Mouse (Mus musculus) CD4-positive helper T cell, adult 2 months (primary cell): ENCODE data around the gene Rab4b.

Experiments
- DNase-seq: peaks from one replicate; pipeline ENCODE4 v3.0.0-alpha.2; 2012; ENCODE audit warnings: low read depth, missing footprints, low spot score

Gene Rab4b

DNA sequence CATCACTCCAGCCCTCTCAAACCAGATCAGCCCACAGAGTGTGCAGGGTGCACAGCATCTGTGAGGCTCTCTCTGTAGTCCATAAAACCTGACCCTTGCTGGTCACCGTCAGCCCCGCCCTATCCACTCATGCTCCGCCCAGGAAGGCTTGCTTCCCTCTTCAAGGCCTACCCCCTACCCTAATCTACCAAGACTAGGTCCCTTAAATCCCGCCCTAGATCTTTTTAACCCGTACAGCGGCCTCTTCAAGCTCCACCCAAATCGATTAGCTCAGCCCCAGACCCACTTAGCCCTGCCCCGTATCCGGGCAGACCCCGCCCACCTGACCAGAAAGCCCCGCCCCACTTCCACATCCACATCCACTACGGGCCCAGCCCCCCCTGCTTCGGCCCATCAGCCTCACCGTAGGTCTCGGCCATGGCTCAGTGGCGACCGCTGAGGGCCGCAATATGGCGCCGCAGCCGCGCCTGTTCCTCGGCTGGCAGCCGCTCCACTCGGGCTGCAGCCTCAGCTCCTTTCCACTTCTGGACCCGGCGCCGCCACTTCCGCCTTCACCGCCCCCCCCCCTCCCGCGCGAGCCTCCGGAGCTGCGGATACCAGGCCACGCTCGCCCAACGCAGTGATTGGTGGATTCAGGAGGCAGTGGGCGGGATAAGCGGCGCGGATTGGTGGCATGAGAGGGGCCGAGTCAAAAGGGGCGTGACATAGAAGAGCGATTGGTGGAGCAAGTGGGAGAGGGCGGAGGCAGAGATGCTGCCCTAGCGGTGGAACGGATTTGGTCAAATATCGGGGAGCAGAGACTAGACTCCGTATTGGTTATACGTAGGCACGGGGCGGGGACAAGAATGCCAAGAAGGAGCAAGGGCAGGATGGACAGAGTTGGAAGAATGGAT, at the start of gene Rab4b:
Gene Rab4b (minus strand): TSS at position 573 of the 893 bp plus-strand sequence.
- DNase-seq: peak; percentile 100

DNA sequence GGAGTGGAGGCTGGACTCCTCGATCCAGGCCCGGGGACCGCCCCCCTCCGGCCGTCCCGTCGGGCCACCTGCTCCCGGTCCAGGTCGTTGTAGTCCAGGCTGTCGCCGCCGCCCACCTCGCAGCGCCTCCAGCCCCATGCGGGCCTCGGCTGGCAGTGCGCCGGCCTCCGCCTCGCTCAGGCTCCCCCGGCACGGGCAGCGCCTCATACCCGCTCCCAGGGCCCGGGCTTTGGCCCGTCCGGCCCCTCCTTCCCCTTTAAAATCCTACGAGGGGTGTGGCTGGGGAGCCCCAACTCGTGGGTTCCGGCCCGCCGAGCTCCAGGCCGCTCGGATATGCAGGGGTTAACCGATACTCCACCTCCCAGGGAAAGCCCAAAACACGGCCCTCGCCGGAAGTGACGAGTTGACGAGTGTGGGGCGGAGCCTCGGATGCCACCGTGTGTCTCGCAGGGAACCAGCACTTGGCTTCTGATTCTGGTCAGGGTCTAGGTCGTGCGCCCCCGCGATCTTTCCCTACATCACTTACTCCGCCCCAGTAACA, 49.7 kb upstream of the Rab4b start, which contains the start of gene Itpkc:
Gene Itpkc (minus strand): TSS at position 381 of the 541 bp plus-strand sequence.
- peak; percentile 96 for DNase-seq

DNA sequence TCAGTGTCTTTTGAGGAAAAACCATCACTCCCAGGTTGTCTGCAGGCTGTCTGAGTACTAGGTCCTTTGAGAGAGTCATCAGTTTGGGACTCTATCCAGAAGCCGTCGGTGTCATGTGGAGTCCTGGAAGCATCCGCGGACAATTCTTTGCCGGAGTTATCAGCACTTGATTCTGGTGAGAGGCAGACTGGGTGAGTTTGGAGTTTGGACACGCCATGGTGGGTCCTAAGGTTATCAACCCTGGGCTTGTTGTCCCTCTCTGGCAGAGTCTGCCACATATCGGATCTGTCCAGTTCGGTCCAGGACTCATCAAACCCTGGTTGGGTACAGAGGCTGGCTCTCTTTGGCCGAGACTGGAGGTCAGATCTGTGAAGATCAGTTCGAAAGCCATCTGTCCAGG, 49.0 kb upstream of the Rab4b start:
- DNase-seq: no peak

DNA sequence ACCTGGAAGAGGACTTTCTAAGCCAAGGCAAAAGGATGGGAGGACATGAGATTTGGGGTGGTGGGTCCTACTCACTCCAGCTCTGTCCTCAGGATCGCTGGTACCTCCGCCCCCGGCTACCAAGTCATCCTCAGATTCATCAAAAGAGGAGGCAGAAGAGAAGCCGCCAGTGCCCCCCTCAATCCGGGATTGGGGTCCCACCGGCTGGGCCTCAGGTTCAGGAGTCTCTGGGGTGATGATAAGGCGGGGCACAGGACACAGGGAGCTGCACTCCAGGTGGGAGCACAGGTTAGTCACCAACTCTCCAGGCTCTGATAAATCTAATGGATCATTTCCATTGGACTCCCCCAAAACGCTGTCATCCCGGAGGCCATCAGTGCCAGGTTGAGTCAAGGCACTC, 48.6 kb upstream of the Rab4b start:
- DNase-seq: no peak

DNA sequence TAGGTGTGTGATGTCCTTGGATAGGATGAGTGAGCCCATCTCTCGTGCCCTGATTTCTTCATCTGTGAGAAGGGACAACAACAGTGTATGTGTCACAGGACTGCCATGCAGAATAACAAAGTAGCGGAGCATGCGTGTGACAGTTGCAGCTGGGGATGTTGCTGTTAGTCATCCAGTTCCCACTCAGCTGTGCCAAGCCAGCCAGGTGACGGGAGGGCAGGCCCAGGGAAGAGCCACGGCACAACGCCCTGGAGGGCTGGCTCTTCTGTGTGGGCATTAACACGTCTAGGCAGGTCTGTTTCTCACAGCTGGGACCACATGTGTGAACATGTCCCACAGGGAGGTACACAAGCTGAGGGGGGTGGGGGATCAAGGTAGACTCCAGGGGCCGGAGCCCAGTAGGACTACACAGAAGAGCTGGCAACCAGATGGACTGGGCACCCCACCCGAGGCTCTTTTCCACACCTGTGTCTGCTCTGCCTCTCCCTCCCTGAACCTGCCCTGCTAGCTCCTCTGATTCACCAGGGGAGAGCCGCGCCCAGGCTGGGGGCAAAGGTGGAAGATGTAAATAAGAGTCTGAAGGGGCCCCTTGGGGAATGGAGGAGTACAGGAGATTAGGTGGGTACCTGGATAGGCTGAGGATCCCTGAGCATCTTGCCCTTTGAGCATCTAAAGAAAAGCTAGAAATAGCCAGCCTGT, 46.3 kb upstream of the Rab4b start:
- DNase-seq: no peak

DNA sequence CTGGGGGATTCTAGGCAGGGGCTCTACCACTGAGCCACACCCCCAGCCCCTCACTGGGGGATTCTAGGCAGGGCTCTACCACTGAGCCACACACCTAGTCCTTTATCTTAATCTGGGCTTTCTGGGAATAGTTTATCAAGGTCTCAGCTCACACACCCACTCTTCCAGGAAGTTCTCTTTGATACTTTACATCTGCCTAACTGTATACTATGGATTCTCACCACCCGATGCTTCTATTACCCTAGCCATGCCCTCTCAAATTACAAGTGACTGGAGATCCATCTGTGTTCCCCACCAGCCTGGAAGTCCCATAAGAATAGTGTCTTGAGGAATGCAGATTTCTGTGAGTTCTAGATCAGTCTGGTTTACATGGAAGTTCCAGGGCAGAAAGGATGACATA, 43.8 kb upstream of the Rab4b start:
- DNase-seq: no peak

DNA sequence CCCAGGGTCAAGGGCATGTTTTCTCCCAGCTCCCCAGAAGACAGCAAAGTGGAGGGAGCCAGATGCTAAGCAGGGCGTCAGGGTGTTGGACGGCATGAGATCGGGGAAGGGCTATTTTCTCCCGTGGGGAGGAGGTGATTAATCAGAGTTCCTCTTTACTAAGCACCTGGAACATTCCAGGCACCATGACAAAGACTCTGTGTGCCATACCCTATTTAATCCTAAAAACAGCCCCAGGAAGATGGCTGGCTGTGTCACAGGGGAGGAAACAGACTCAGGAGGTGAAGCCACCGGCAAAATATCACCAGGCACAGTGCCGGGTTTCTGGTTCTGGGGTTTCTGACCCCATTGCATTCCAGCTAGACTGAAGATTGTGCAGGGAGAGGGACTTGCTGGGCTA, 43.2 kb upstream of the Rab4b start:
- no peak for DNase-seq

DNA sequence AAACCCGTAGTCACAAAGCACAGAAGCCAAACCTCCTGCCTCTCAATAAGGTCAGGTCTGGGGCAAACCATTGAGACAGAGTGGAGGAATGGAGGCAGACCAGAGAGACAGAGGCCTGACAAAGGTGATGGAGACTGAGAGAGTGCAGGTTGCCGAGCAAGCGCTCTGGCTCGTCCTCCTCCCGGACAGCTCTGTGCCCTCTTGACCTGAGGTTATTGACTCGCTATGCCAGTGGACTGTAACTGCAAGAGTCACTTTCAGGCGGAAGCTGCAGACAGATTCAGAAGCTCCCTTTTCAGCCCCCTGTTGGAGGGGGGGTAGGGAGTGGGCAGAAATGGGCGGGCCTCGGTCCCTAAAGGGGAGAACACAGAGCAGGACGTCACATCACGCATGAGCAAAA, 41.2 kb upstream of the Rab4b start:
- no peak for DNase-seq

DNA sequence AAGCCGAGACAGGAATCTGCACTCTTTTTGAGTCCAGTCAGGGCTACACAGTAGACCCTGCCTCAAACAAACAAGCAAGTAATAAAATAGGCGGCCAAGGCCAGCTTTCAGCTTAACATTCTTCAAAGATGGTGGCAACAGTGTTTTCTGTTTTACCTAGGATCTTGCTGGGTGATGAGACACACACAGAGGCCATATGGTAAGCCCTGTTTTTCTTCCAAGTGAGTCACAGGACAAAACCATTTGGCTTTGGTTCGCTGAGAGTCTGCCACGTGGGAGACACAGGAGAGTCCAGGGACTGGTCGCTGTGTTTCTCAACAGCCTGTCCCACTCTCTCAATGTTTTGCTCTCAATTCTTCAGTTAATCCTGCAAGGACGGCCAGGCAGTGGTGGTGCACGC, 39.9 kb upstream of the Rab4b start:
- DNase-seq: no peak

DNA sequence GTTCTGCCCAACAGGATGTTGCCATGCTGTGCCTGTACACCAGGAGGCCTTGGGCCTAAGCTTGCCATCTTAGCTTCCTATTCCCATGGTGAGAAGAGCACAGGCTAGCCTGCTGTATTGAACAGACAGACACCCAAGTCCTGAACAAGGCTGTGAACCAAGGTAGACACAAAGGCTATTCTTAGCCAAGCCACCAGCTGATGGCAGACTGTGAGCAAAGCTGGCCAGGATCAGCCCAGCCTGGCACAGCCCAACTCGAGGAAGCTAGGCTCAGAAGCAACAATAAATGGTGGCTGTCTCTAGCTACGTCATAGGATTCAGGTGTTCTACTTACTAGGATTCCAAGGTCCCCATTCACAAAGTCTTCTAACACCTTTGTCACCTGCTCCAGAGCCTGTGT, 33.9 kb upstream of the Rab4b start:
- no peak for DNase-seq

DNA sequence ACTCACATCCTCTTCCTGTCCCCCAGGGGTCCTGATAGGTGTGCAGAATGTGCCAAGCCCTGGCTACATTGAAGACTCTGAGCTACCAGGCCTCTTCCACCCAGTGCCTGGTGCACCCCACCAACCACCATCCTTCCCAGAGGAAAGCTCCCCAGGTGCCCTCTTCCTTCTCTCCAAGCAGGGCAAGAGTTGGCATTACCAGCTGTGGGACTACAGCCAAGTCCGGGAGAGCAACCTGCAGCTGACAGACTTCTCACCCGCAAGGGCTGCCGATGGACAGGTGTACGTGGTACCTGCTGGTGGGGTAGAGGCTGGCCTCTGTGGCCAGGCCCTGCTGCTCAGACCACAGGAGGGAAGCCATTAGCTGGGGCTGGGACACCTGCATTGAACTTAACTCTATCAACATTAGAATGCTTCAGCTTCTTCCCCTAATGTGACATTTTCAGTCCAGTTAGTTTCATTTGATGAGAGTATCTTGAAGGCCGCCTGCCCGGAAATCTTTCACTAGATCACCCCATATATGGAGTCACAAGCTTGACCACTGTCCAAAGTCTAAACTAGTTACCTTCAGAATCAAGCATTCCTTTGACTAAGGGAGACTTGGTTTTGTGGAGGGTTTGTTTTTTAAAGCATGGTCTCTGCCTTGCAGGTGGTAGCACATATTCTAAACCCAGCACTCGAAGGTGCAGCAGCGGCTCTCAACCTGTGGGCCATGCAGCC, 25.2 kb upstream of the Rab4b start:
- no peak for DNase-seq

DNA sequence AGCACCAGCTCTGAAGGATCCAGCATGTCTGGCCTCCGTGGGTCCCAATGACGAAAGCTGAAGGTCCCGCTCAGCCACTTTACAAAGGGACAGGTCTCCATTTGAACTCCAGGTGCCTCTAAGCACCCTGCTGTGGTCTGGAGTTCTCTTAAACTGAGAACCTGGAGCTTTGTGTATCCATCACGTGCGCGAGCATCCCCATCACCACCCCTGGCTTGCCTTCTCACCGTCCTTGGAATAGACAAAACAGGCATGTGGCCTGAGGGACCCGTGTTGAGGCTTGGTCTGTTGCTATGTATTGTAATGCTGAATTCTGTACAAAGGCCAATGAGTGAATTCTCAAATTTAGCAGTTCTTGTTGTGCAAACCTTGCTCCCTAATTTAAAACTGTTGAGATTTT, 20.1 kb upstream of the Rab4b start:
- DNase-seq: no peak

DNA sequence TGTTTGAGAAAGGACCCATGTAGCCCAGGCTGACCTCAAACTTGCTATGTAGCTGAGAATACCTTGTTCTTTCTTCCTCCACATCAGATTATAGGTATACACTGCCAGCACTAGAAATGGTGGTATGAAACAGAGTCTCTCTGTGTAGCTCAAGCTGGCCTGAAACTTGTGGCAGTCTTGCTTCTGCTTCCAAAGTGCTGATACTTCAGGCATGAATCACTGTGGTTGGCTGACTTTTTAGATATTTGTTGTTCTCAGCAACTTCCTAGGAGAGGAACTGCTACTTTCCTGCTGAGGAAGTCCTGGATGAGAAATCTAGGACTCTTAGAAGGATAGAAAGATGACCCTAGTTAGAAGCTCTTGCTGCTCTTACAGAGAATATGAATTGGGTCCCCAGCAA, 19.7 kb upstream of the Rab4b start:
- DNase-seq: no peak

DNA sequence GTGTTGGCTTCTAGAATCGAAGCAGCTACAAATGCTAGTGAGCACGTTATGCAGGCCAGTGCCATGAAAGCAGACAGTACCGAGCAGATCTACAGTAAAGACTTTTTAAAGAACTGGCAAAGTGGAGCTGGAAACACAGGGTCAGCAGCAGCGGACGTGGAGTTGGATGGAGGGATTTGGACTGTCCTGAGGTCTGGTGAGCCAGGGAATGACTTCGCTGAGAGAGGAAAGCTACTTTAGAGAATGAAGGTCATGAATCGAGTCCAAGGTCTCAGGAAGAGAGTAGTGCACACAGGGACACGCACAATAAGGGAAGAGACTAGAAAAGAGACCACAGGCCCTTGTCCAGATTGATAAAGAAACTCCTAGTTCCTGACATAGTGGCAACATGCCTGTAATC, 18.9 kb upstream of the Rab4b start:
- no peak for DNase-seq

DNA sequence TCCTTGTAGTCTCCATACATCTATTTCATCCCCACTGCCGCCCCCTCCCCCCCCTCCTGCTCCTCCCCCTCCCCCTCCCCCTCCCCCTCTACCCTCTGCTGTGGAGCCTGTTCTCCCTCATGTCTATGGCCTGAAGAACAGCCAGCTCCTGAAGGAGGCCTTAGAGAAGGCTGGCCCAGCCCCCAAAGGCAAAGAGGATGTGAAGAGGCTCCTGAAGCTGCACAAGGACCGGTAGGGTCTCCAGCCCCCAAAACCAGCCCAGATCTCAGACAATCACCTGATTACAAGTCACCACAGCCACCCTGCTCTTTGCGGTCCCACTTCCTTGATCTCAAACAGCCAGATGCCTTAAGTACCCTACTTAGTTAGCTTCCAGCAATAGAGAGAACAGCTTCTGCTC, 18.4 kb upstream of the Rab4b start:
- no peak for DNase-seq

DNA sequence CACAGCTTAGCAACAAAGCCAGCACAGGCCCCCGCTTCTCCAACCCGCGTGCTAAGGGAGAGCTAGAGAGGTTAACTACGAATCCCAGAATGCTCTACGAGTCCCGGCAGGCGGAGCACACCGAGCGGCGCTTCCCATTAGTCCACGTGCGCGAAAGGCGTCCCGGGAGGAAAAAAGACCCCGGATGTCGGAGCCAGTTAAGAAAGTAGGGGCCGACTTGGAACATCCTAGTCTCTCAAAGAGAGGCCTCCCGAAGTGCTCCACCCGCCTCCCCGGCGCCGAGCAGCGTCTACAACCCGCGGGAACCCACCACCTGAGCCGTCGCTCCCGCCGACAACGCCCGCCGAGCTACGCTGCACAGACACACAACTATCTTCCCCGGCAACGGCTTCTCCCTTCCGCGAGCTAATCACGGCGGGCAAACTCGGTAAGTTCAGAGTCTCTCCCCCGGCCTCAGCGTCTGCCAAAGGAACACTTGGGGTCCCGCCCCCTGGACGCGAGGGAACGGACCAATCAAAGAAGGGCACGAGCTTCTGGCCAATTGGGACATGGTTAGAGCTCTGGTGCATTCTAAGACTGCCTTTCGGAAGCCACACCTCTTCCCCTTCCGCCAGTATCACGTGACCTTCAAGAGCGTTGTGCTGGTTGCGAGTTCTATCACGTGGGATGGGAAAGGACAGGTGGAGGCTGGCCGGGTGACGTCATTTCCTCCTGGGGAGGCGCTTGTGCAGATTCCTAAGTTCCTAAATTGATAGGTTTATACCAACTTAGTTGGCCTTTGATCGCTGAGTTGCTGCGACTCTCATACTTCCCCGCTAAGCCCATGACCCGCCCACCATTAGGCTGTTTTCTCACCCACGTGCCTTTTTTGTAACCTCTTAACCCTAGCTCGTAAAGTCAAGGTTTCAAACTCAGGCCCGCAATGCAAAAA, 17.2 kb upstream of the Rab4b start, which contains the start of the genes BC024978 and Snrpa:
Gene BC024978 (plus strand): TSS at position 101 of the 931 bp plus-strand sequence.
Gene Snrpa (minus strand): TSS at position 591 of the 931 bp plus-strand sequence.
- peak; percentile 99 for DNase-seq

DNA sequence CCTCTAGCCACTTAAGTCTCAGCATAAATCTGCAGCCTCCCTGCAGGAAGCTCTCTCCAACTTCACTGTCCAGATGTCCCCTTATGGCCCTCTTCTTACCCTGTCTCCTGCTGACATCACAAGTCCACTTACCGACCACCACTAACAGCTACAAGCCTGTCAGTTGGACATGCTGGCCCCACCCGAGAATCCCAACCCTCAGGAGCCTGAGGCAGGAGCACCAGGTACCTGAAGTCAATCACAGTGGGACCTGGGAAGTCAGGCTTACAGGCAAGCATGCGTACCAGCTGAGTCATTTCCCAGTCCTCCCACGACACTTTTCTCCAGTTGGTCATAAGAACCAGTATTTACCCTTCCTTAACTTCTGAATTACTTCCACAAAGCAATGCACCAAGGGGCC, 15.0 kb upstream of the Rab4b start:
- DNase-seq: no peak

DNA sequence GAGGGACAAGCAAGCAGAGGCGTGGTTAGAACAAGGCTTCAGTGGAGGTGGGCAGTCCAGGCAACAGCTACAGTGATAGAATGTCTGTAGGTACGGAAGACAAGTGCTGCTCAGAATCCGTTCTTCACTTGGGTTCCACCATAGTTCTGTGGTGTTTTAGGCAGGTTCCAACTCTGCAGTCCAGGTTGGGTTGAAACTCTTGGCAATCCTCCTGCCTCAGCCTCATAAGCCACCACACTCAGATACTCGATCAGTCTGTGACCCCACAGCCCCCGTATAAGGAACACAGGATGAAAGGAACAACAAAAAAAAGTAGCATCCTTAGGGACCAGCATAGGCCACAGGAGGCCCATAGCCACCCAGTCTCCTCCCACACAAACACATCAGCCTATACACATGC, 13.7 kb upstream of the Rab4b start:
- no peak for DNase-seq

DNA sequence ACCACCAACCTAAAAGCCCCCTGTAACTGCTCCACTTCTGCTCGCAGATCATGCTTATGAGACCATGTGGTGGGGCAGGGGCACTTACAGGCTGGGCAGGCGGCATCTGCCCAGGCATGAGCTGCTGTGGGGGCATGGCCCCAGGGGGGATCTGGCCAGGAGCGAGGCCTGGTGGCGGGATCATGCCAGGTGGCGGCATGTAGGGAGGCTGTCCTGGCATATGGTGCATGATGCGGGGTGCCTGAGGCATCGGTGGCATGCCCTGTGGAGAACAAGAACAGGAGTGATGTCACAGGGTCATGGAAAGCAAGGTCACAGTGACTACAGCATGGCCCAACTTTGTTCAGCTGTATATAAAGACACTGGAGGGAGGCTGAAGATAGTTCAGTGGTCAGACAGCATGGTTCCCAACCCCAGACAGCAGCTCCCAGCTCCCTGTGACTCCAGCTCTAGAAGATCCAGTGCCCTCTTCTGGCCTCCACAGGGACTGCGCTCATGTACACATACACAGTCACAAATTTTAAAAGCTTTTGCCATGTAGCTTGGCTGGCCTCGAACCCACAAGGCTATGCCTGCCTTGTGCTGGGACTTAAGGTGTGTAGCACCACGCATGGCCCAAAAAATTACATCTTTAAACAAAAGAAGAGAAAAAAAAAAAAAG, 10.7 kb upstream of the Rab4b start:
- DNase-seq: no peak

DNA sequence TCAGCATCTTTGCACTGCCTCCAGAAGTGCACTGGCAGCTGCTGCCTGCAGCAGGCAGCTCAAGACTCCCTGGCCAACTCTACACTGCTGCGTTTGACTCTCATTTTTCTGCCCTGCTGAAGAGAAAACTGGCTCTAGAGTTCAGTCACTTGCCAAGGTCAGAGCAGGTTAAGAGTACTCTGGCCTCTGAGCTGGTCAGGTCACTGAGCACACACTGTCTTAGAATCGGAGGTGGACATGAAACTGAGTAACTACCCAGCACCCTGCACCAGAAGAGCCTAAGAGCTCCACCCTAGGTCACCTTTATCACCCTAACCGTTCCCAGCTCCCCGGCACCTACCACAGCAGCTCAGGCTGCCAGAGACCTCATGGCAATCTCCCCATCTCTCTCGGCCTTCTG, 7.3 kb upstream of the Rab4b start:
- no peak for DNase-seq
